Mouse (Mus musculus): Measurements from ENCODE around the gene Fermt1. TPM values are rescaled to one million over a fixed set of nuclear protein-coding genes. Genes with fewer than 3 reads are reported as not detected.
A peak's percentile ranks its signal among the peaks of the same experiment; 100 is the strongest.

Gene Fermt1
- total and polyA plus RNA-seq, 2 experiments from 2014 or later = not detected

DNA sequence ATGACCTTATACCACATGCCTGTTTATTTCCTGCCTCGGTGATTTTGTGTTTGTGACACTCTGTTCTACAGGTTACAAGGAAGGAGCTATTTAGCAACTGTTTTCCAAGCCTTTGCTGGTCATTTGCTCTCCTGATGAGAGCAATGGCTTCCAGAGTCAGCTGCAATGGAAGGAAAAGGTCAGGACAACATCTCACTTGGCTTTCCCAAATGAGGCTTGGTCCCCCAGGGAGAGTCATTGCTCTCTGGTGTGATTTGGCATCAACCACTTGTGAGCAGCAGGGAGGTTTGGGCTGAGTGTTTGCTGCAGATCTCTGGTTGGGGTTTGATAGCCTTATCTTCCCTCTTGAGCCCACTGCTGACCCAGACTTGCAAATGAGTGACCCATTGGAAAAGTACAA lies 45.1 kb downstream of the Fermt1 start:
- H3K27ac ChIP-seq (ENCODE audit: low read depth, low read length) = no peak overlapping the region
- no peak overlapping the region for H3K9ac ChIP-seq
- no peak overlapping the region for H3K4me3 ChIP-seq (ENCODE audit: low read depth, low read length)
- TF ChIP-seq CTCF (IDR thresholded peaks at IDR 0.05; ENCODE audit: low read depth) = no peak
- no peak for DNase-seq
- no peaks in the 10 kb centered on the region for H3K36me3 ChIP-seq (ENCODE audit: insufficient read depth)
- no peaks in the 10 kb centered on the region for H3K9me3 ChIP-seq (ENCODE audit: low read length)
- H3K4me1 ChIP-seq (ENCODE audit: insufficient read depth) = no peaks in the 10 kb centered on the region
- 83% methylated on average over 1 of the region's 1 CpGs for WGBS
- H3K27me3 ChIP-seq (ENCODE audit: insufficient read depth, low read length) = no peaks in the 10 kb centered on the region
- no peak overlapping the region for H3K4me2 ChIP-seq (ENCODE audit: low read depth)
- ATAC-seq = no peak

DNA sequence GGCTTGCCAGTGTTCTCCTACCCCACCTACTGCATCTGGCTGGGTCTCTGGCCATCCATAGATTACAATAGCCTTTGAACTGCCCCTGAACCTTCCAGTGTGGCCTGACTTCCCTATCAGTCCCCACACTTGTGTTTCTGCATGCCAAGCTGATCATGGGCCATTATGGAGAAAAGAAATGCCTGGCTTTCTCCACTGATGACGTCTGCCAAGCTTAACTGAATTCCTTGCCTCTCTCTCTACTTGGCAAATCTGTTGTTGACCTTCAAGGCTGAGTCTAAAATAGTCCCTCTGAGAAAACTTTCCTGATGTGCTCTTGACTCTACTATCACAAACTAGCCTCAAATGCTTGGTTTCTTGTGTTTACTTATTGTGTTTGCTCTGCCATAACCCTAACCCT lies 47.5 kb downstream of the Fermt1 start:
- 62% methylated on average over 1 of the region's 1 CpGs for WGBS

DNA sequence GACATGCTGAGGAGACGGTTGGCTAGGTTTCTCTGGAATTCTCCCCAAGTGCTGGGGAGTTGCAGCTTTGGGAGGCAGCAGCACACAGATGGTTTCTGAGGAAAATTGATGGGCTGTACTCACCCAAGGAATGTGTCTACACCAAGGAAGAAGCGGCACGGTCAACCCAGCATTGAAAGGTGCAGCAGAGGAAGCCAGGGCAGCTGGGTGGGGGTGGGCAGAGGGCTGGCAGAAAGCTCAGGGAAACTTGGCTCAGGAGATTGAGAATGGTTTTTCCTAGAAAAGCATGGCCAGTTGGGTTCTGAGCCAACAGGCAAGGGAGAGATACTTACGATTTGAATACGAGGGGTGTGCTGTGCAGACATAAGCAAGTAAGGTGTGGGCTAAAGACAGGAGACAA lies 51.9 kb downstream of the Fermt1 start:
- no peak overlapping the region for H3K4me2 ChIP-seq (ENCODE audit: low read depth)
- ATAC-seq (peak; percentile 48), DNase-seq (peak; percentile 45)
- no peaks in the 10 kb centered on the region for H3K27me3 ChIP-seq (ENCODE audit: insufficient read depth, low read length)
- no peak for TF ChIP-seq CTCF (IDR thresholded peaks at IDR 0.05; ENCODE audit: low read depth)
- H3K9ac ChIP-seq = no peak overlapping the region
- no peaks in the 10 kb centered on the region for H3K36me3 ChIP-seq (ENCODE audit: insufficient read depth)
- H3K4me1 ChIP-seq (ENCODE audit: insufficient read depth) = no peaks in the 10 kb centered on the region
- no peaks in the 10 kb centered on the region for H3K9me3 ChIP-seq (ENCODE audit: low read length)
- 62% methylated on average over 5 of the region's 5 CpGs for WGBS
- H3K27ac ChIP-seq (ENCODE audit: low read depth, low read length) = peak overlapping the region; percentile 57
- no peak overlapping the region for H3K4me3 ChIP-seq (ENCODE audit: low read depth, low read length)

More for the DNA sequence above, 47.5 kb downstream of the Fermt1 start:
- no peak for DNase-seq
- Histone ChIP-seq H3K27ac (ENCODE audit: low read depth, low read length) (no peak overlapping the region), H3K36me3 (ENCODE audit: insufficient read depth) (no peaks in the 10 kb centered on the region), H3K4me1 (ENCODE audit: insufficient read depth) (no peaks in the 10 kb centered on the region), H3K9me3 (ENCODE audit: low read length) (no peaks in the 10 kb centered on the region), H3K9ac (no peak overlapping the region), H3K4me2 (ENCODE audit: low read depth) (no peak overlapping the region), H3K4me3 (ENCODE audit: low read depth, low read length) (no peak overlapping the region), H3K27me3 (ENCODE audit: insufficient read depth, low read length) (no peaks in the 10 kb centered on the region)
- TF ChIP-seq CTCF (IDR thresholded peaks at IDR 0.05; ENCODE audit: low read depth) = no peak
- ATAC-seq = no peak

DNA sequence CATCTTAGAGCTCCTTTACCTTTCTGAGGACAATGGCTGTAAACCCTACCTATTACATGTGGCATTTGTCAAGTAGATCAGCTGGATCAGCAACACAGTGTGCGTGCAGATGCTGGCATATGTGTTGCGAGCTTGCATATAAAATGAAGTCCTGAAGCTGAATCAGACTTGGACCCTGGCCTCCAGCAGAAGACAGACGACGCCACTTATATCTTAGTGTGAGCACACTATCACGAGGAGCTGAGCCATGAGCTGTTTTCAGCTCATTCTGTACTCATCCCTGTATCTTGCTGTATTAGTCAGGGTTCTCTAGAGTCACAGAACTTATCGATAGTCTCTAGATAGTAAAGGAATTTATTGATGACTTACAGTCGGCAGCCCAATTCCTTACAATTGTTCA lies 60.4 kb downstream of the Fermt1 start:
- H3K4me2 ChIP-seq (ENCODE audit: low read depth) = no peak overlapping the region
- H3K27ac ChIP-seq (ENCODE audit: low read depth, low read length) = no peak overlapping the region
- no peak for TF ChIP-seq CTCF (IDR thresholded peaks at IDR 0.05; ENCODE audit: low read depth)
- no peaks in the 10 kb centered on the region for H3K9me3 ChIP-seq (ENCODE audit: low read length)
- peaks cover 18% of the 10 kb centered on the region for H3K27me3 ChIP-seq (ENCODE audit: insufficient read depth, low read length)
- H3K9ac ChIP-seq = no peak overlapping the region
- no peaks in the 10 kb centered on the region for H3K36me3 ChIP-seq (ENCODE audit: insufficient read depth)
- DNase-seq (no peak), ATAC-seq (no peak)
- WGBS = 89% methylated on average over 6 of the region's 7 CpGs
- no peaks in the 10 kb centered on the region for H3K4me1 ChIP-seq (ENCODE audit: insufficient read depth)
- no peak overlapping the region for H3K4me3 ChIP-seq (ENCODE audit: low read depth, low read length)

DNA sequence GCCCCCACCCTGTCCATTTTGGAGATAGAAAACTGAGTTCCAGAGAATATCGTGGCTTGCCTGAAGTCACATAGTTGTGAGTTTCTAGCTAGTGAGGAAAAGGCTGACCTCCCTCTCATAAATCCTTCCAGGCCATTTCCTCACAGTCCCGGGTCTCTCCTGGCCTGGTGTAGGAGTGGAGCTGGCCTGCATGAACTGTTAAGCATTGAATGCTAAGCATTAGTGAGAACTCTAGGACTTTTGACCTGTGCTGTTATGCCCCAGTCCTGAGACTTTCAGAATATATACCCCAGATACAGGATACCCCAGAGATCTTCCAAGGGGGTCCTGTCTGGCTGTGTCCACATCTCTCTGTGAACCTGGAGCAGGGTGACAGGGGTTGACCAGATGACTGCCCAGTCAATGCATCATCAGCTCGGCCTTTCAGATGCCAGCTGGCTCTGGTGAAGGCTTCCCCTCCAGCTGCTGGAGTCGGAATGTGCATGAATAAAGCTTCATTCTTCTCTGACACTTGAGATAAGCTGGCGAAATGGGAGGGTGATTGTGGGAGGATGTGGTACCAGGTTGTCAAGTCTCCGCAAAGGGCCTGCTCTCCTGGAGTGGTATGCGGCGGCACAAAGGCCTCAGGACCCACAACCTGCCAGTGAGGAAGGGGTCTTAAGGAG lies 61.3 kb downstream of the Fermt1 start:
- ATAC-seq = no peak
- DNase-seq = no peak
- Histone ChIP-seq H3K4me2 (ENCODE audit: low read depth) (no peak overlapping the region), H3K4me3 (ENCODE audit: low read depth, low read length) (no peak overlapping the region), H3K27me3 (ENCODE audit: insufficient read depth, low read length) (peaks cover 23% of the 10 kb centered on the region), H3K4me1 (ENCODE audit: insufficient read depth) (no peaks in the 10 kb centered on the region), H3K27ac (ENCODE audit: low read depth, low read length) (no peak overlapping the region), H3K9me3 (ENCODE audit: low read length) (no peaks in the 10 kb centered on the region), H3K9ac (no peak overlapping the region), H3K36me3 (ENCODE audit: insufficient read depth) (no peaks in the 10 kb centered on the region)
- 80% methylated on average over 8 of the region's 8 CpGs for WGBS
- no peak for TF ChIP-seq CTCF (IDR thresholded peaks at IDR 0.05; ENCODE audit: low read depth)

DNA sequence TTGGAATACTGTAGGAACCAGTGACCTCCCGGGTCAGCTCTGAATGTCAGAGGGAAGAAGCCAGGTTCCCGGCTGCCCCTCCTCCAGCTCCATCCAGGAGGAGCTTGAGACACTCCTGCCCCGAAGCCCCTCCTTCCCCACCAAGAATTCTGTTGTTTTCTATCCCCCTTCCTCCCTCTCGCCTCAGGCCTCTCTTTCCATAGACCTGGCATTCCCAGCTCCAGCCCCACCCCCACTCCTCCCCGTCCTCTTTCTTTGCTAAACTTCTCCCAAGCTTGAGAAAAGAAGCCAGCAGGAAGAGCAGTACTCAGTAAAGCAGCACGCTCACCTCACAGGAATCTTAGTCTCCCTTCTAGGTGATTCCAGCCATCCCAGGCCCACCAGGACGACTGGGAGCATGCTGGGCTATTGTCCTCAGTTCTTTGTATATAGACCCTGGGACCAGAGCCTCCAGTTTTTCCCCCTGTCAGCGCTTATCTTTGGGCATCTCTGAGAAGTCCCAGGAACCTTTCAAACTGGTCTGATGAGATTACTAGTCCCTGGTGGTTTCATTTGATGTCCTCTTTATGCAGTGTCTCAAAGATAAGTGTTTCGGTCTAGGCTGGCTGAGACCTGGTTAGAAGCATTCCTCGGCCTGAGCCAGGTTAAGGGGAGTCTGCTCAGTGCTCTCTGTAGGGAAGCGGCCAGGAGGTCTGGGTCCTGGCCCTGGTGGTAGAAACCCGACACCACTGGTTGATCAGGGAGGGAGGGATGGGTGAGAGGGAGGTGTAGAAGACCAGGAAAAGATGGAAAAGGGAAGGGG lies 64.7 kb downstream of the Fermt1 start, which contains the start of gene Lrrn4:
TSS of gene Lrrn4 (minus strand) at position 48 of the 802 bp plus-strand sequence.
- Histone ChIP-seq H3K9ac (no peak within 1 kb of the TSS; the same call in 1 of the 2 replicates), H3K4me2 (ENCODE audit: low read depth) (peak within 1 kb of the TSS; percentile 91), H3K36me3 (ENCODE audit: insufficient read depth) (no peaks in the 10 kb centered on the region), H3K9me3 (ENCODE audit: low read length) (no peaks in the 10 kb centered on the region), H3K27me3 (ENCODE audit: insufficient read depth, low read length) (peaks cover 34% of the 10 kb centered on the region), H3K4me1 (ENCODE audit: insufficient read depth) (no peaks in the 10 kb centered on the region), H3K4me3 (ENCODE audit: low read depth, low read length) (peak within 1 kb of the TSS; percentile 47), H3K27ac (ENCODE audit: low read depth, low read length) (no peak within 1 kb of the TSS)
- ATAC-seq = no peak
- no peak for TF ChIP-seq CTCF (IDR thresholded peaks at IDR 0.05; ENCODE audit: low read depth)
- DNase-seq = no peak
- 9% methylated on average over 12 of the region's 12 CpGs for WGBS
